Mouse (Mus musculus) thymus, adult 2 months (tissue): ENCODE data around the gene Carmil1. TPM values are rescaled to one million over a fixed set of nuclear protein-coding genes. Genes with fewer than 3 reads are reported as not detected.

Experiments used
- DNase-seq: peaks from one replicate; pipeline ENCODE4 v3.0.0; 2021
- H3K27ac ChIP-seq: fragments of 200-500 bp; 2 replicates; pipeline ENCODE4 v1.5.1; 2012; ENCODE audit warnings: low read length, control low read depth; ENCODE audit not compliant: control insufficient read depth, insufficient read depth
- H3K27me3 ChIP-seq: fragments of 200-500 bp; 2 replicates; pipeline ENCODE4 v1.6.1; 2012; ENCODE audit warnings: mild to moderate bottlenecking, low read length, moderate library complexity, mixed read lengths; ENCODE audit not compliant: control insufficient read depth, insufficient read depth
- H3K36me3 ChIP-seq: fragments of 200-500 bp; 2 replicates; pipeline ENCODE4 v1.6.1; 2012; ENCODE audit warnings: mild to moderate bottlenecking, low read length, moderate library complexity; ENCODE audit not compliant: control insufficient read depth, insufficient read depth
- H3K4me1 ChIP-seq: fragments of 200-500 bp; replicated peaks from 2 replicates; pipeline ENCODE4 v1.6.1; 2012; ENCODE audit warnings: low read length; ENCODE audit not compliant: control insufficient read depth, insufficient read depth
- H3K4me3 ChIP-seq: fragments of 200-500 bp; 2 replicates; pipeline ENCODE4 v1.5.1; 2012; ENCODE audit warnings: mild to moderate bottlenecking, low read length, control low read depth, moderate library complexity; ENCODE audit not compliant: control insufficient read depth, insufficient read depth
- CTCF ChIP-seq: fragments of 200-500 bp; IDR thresholded peaks from 2 replicates; pipeline ENCODE4 v1.5.1; 2012; ENCODE audit warnings: mild to moderate bottlenecking, control low read depth, low read length, moderate library complexity, borderline replicate concordance; ENCODE audit not compliant: control insufficient read depth, poor library complexity, insufficient read depth; ENCODE audit errors: extremely low read depth
- POLR2A ChIP-seq: fragments of 200-500 bp; IDR thresholded peaks from 2 replicates; pipeline ENCODE4 v1.6.1; 2012; ENCODE audit warnings: mild to moderate bottlenecking, low read length, control low read depth, moderate library complexity; ENCODE audit not compliant: control insufficient read depth, poor library complexity, insufficient read depth; ENCODE audit errors: extremely low read depth
- WGBS: fragments of 180-500 bp; shearing (Covaris S2); methylation state at CpG from one replicate; pipeline ENCODE4 v1.1.7; 2018; 5-methylcytosine and 5-hydroxymethylcytosine counted together
- polyA plus RNA-seq: library from polyadenylated mRNA; depleted of rRNA; stranded (reverse); fragments of >200 nt; gene quantifications from 2 replicates; pipeline ENCODE4 v1.2.3, GENCODE M21; 2012

Gene Carmil1
- polyA plus RNA-seq, 1 experiment: 2.1 TPM

DNA sequence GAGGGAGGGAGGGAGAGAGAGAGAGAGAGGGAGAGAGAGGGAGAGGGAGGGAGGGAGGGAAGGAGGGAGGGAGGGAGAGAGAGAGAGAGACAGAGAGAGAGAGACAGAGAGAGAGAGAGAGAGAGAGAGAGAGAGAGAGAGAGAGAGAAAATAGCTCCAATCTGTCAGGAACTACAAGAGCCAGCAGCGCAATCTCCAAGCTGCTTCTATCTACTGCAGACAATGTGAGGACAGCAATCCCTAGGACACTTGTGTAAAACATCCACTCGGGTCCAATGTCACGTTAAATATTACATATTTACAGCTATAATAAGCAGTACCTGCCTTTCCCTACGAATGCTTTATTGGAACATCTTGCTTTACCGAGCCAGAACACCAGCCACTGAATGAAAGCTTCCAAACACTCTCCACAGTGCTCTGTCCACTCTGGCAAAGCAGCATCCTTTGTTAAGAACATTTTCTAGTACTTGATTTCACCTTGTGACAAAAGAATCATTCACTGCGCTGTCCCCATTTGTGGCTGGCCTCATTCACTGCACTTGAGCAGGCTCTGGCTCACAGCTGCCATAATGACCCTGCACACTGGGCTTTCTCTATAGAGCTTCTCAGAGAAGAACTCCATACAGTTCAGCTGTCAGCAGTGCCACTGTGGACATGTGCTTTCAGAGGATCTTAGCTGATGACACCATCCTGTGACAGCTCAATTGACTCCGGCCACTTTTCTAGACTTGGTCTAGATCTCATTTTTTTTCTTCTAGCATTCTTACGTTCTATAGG is 57.0 kb downstream of the Carmil1 start:
- Histone ChIP-seq H3K27ac (no peak overlapping the region), H3K4me1 (no peaks in the 10 kb centered on the region), H3K36me3 (no peaks in the 10 kb centered on the region), H3K27me3 (no peaks in the 10 kb centered on the region), H3K4me3 (no peak overlapping the region)
- no peak for TF ChIP-seq POLR2A
- no peak for TF ChIP-seq CTCF
- DNase-seq: no peak
- 95% methylated on average over 8 of the region's 8 CpGs for WGBS

DNA sequence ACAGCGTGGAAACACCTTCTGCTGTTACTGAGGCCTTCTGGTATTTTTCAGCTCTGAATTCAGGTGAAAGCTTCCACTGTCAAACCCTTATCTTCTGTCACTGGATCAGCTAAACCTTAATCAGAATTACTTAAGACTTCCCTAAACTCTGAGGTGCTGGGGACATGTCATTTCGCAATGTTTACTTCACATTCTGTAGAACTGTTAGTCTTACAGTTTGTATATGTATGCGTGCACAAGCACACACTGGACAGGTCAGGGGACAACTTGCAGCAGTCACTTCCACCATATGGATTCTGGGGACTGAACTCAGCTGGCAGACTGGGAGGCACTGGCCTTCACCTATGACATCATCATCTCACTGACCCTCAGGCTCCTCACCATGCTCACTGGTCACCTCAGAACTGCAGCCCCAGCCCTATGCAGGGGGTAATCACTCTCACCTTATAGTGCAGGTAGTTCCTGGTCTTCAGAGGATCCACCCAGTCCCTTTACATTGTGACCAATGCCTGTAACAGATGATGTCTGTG is 60.1 kb downstream of the Carmil1 start:
- WGBS: 91% methylated on average over 3 of the region's 3 CpGs
- H3K4me3 ChIP-seq: no peak overlapping the region
- TF ChIP-seq CTCF (no peak), POLR2A (no peak)
- no peaks in the 10 kb centered on the region for H3K27me3 ChIP-seq
- no peak overlapping the region for H3K27ac ChIP-seq
- H3K36me3 ChIP-seq: no peaks in the 10 kb centered on the region
- no peak for DNase-seq
- H3K4me1 ChIP-seq: no peaks in the 10 kb centered on the region

DNA sequence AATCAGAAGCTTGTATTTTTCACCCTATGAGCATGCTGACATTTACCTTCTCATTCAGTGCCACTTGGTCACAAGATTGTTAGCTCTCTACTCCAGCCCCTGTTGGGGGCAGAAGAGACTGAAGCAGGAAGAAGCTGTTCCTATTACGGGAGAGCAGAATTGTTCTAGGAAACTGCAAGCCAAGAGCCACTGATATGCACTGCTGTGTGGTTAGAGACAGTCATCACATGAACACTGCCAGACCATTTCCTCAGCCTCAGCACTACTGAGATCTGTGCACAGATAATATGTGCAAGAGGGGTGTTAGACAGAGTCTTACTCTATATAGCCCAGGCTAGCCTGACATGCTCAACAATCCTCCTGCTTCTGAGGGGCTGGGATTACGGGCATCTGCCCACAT is 69.4 kb downstream of the Carmil1 start:
- no peak for DNase-seq
- TF ChIP-seq POLR2A: no peak
- TF ChIP-seq CTCF: no peak
- WGBS: 42% methylated on average over 2 of the region's 2 CpGs
- no peaks in the 10 kb centered on the region for H3K36me3 ChIP-seq
- H3K27ac ChIP-seq: no peak overlapping the region
- H3K27me3 ChIP-seq: no peaks in the 10 kb centered on the region
- no peak overlapping the region for H3K4me3 ChIP-seq
- no peaks in the 10 kb centered on the region for H3K4me1 ChIP-seq

DNA sequence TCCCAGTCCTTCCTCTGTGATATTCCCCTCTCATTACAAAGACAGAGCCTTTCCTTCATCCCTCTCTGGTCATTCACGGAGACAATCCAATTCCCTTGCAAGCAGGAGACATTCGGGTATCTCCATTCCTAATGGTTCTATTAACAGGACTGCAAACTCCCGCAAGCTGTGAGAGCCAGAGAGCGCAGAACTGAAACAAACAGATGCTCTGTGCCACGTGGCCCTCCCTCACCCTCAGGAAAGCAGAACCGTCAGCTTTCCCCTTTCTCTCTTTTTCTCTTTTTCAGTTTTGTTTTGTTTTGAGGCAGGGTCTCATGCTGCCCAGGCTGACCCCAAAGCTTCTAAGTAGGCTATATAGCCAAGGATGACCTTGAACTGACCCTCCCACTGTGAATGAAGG is 74.5 kb downstream of the Carmil1 start:
- no peak overlapping the region for H3K4me3 ChIP-seq
- no peaks in the 10 kb centered on the region for H3K27me3 ChIP-seq
- WGBS: 90% methylated on average over 6 of the region's 6 CpGs
- no peak for DNase-seq
- H3K27ac ChIP-seq: no peak overlapping the region
- no peaks in the 10 kb centered on the region for H3K4me1 ChIP-seq
- TF ChIP-seq POLR2A (no peak), CTCF (no peak)
- H3K36me3 ChIP-seq: no peaks in the 10 kb centered on the region

DNA sequence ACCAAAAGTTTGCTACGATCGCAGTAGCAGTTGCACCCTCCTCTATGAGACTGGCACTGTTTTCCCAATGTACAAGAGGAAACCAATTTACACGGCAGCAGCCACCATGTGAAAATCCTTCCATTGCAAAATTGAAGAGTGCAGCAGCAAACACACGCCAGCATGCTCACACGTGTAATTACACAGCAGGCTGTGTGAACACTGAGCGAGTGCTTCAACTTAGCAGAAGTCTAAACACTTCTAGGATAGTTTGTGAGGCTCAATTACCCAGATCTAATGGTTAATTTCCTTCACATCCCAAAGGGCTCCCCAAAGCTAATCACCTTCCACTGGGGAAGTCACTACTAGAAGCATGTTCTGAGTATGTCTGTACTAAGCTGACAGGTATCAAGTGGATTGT is 78.3 kb downstream of the Carmil1 start:
- Histone ChIP-seq H3K36me3 (no peaks in the 10 kb centered on the region), H3K27me3 (no peaks in the 10 kb centered on the region), H3K27ac (no peak overlapping the region), H3K4me3 (no peak overlapping the region), H3K4me1 (no peaks in the 10 kb centered on the region)
- WGBS: 98% methylated on average over 6 of the region's 6 CpGs
- DNase-seq: no peak
- no peak for TF ChIP-seq POLR2A
- no peak for TF ChIP-seq CTCF

DNA sequence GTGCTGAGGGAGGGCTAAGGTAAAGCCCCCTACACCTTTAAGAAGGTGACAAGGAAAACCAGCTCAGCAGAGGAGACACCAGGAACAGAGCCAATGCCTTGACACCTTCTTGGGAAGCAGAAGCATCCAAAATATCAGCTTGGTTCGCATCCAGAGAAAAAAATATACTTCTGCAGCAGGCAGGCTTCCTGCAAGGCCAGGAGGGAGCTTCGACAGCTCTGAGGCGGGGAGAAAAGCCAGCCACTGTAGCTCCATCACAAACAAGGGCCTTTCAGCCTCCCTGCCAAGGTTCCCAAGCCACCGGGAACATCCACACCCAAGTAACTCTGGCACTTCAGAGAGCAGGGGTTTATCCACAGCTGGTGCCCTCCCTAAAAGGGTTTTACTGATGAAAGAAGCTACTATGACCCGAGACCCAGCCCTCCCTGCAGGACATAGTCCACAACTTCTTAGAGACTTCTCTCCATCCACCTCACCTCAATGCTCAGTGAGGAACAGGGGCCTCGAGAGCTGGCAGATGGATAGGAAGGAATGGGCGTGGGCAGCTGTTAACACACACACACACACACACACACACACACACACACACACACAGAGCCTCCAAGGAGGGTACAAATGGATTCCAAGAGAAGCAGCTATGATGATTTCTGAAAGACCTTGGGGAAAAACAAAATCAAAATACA is 80.6 kb downstream of the Carmil1 start:
- 86% methylated on average over 7 of the region's 7 CpGs for WGBS
- no peak overlapping the region for H3K27ac ChIP-seq
- H3K36me3 ChIP-seq: no peaks in the 10 kb centered on the region
- TF ChIP-seq CTCF (no peak), POLR2A (no peak)
- no peak for DNase-seq
- H3K4me1 ChIP-seq: no peaks in the 10 kb centered on the region
- H3K27me3 ChIP-seq: no peaks in the 10 kb centered on the region
- no peak overlapping the region for H3K4me3 ChIP-seq
